Mouse (Mus musculus) neural tube, embryonic 12.5 days (tissue): ENCODE measurements around the gene 6030498E09Rik. TPM values are rescaled to one million over a fixed set of nuclear protein-coding genes. Genes with fewer than 3 reads are reported as not detected.

Experiments used
- ATAC-seq: fragments of 200-750 bp; cut with Nextera tagmentation; 2 replicates; pipeline ENCODE4 v1.8.0; 2017; ENCODE audit warnings: low read depth, mild to moderate bottlenecking, moderate TSS enrichment, moderate library complexity; ENCODE audit not compliant: low FRiP score
- H3K27ac ChIP-seq: fragments of 300-500 bp; sonication (generic); 2 replicates; pipeline ENCODE4 v1.5.1; 2016
- H3K27me3 ChIP-seq: fragments of 300-500 bp; sonication (generic); replicated peaks from 2 replicates; pipeline ENCODE4 v1.6.1; 2016; ENCODE audit warnings: mild to moderate bottlenecking
- H3K36me3 ChIP-seq: fragments of 300-500 bp; sonication (generic); 2 replicates; pipeline ENCODE4 v1.6.1; 2016; ENCODE audit warnings: mild to moderate bottlenecking
- H3K4me1 ChIP-seq: fragments of 300-500 bp; sonication (generic); 2 replicates; pipeline ENCODE4 v1.6.1; 2016
- H3K4me2 ChIP-seq: fragments of 300-500 bp; sonication (generic); replicated peaks from 2 replicates; pipeline ENCODE4 v1.6.1; 2016; ENCODE audit warnings: mild to moderate bottlenecking
- H3K4me3 ChIP-seq: fragments of 300-500 bp; sonication (generic); 2 replicates; pipeline ENCODE4 v1.5.1; 2016
- H3K9ac ChIP-seq: fragments of 300-500 bp; sonication (generic); 2 replicates; pipeline ENCODE4 v1.6.1; 2016; ENCODE audit warnings: mild to moderate bottlenecking
- H3K9me3 ChIP-seq: fragments of 300-500 bp; sonication (generic); 2 replicates; pipeline ENCODE4 v1.6.1; 2016; ENCODE audit warnings: mild to moderate bottlenecking
- WGBS: fragments of 180-500 bp; shearing (Covaris S2); methylation state at CpG from one replicate; pipeline ENCODE4 v1.1.7; 2016; 5-methylcytosine and 5-hydroxymethylcytosine counted together
- polyA plus RNA-seq: library from polyadenylated mRNA; unstranded; fragments of >200 nt; fragmentation: Nextera tagmentation; extraction: Ambion mirVana; gene quantifications from 2 replicates; pipeline ENCODE4 v1.2.1, GENCODE M21; 2016

6030498E09Rik gene
- polyA plus RNA-seq, result not detected in 2 replicates

DNA sequence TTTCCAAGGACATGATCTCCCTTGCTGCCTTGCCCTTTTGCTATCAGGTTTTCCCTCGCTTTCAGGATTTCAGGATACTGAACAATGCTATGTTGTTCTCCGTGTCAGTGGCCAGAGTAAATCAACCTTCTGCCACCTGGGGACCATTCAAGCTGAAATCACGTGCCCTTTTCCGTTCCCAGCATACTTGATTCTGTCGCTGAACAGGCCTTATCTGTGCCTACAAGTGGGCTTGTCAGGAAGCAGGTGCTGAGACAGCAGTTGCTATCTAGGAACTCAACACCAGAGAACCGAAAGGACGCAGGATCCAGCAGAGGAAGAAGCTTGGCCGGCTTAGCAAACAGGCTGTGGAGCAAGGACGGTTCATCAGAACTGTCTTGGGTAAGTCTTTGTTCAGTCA lies at the start of gene 6030498E09Rik:
Gene 6030498E09Rik (plus strand): TSS at position 194 of the 400 bp plus-strand sequence.
- Histone ChIP-seq H3K4me1 (no peaks in the 10 kb centered on the region), H3K4me3 (no peak within 1 kb of the TSS), H3K27ac (no peak within 1 kb of the TSS), H3K9ac (no peak within 1 kb of the TSS), H3K4me2 (no peak within 1 kb of the TSS), H3K36me3 (no peaks in the 10 kb centered on the region), H3K9me3 (no peaks in the 10 kb centered on the region), H3K27me3 (no peaks in the 10 kb centered on the region)
- ATAC-seq, result no peak
- 75% methylated on average over 9 of the region's 9 CpGs for WGBS

GRCm38 (mm10) chrX:38730081-38730480 lies 42.4 kb upstream of the 6030498E09Rik start:
- Histone ChIP-seq H3K9ac (no peak overlapping the region), H3K4me3 (no peak overlapping the region), H3K27me3 (no peaks in the 10 kb centered on the region), H3K4me1 (no peaks in the 10 kb centered on the region), H3K36me3 (no peaks in the 10 kb centered on the region), H3K4me2 (no peak overlapping the region), H3K27ac (no peak overlapping the region), H3K9me3 (no peaks in the 10 kb centered on the region)
- ATAC-seq, result no peak
- 50% methylated on average over 5 of the region's 5 CpGs for WGBS

- Histone ChIP-seq H3K4me3 (no peak overlapping the region), H3K27me3 (no peaks in the 10 kb centered on the region), H3K9me3 (no peaks in the 10 kb centered on the region), H3K4me2 (no peak overlapping the region), H3K9ac (no peak overlapping the region), H3K27ac (no peak overlapping the region), H3K4me1 (no peaks in the 10 kb centered on the region), H3K36me3 (no peaks in the 10 kb centered on the region)
- no peak for ATAC-seq
- WGBS, result 36% methylated on average over 2 of the region's 2 CpGs
These were observed 41.8 kb upstream of the 6030498E09Rik start for GRCm38 (mm10) chrX:38730639-38731038.

- ATAC-seq, result no peak
- no peak overlapping the region for H3K4me3 ChIP-seq
- WGBS, result 90% methylated on average over 5 of the region's 5 CpGs
- H3K4me1 ChIP-seq, result no peaks in the 10 kb centered on the region
- no peaks in the 10 kb centered on the region for H3K9me3 ChIP-seq
- no peak overlapping the region for H3K9ac ChIP-seq
- no peak overlapping the region for H3K4me2 ChIP-seq
- H3K36me3 ChIP-seq, result no peaks in the 10 kb centered on the region
- no peaks in the 10 kb centered on the region for H3K27me3 ChIP-seq
- no peak overlapping the region for H3K27ac ChIP-seq
These were observed 38.8 kb upstream of the 6030498E09Rik start for GRCm38 (mm10) chrX:38733683-38734082.

GRCm38 (mm10) chrX:38734916-38735880 lies 37.3 kb upstream of the 6030498E09Rik start:
- H3K27ac ChIP-seq, result no peak overlapping the region
- WGBS, result 63% methylated on average over 13 of the region's 13 CpGs

DNA sequence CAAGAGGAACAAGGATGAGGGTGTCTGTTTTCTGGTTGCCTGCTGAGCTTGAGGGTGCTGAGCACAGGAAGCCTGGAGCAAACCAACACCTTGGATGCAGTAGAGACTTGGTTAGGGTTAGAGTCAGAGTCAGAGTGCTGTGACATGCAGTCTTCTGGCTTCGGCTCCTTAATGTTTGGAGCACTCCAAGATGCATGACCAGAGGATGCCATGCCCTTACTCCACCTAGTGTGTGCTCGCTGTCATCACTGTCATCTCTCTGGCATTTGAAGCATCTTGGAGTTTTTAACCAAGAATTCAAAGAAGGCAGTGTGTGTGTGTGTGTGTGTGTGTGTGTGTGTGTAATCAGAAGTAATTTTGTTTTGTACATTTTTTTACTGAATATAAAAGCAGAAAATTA lies 1.0 kb upstream of the 6030498E09Rik start:
- WGBS, result 80% methylated on average over 2 of the region's 2 CpGs
- ATAC-seq, result no peak; the same call in 1 of the 2 replicates

More at GRCm38 (mm10) chrX:38734916-38735880, 37.3 kb upstream of the 6030498E09Rik start:
- no peak overlapping the region for H3K4me2 ChIP-seq
- no peaks in the 10 kb centered on the region for H3K9me3 ChIP-seq
- no peak for ATAC-seq
- H3K9ac ChIP-seq, result no peak overlapping the region
- no peak overlapping the region for H3K4me3 ChIP-seq
- H3K27me3 ChIP-seq, result no peaks in the 10 kb centered on the region
- no peaks in the 10 kb centered on the region for H3K4me1 ChIP-seq
- no peaks in the 10 kb centered on the region for H3K36me3 ChIP-seq

DNA sequence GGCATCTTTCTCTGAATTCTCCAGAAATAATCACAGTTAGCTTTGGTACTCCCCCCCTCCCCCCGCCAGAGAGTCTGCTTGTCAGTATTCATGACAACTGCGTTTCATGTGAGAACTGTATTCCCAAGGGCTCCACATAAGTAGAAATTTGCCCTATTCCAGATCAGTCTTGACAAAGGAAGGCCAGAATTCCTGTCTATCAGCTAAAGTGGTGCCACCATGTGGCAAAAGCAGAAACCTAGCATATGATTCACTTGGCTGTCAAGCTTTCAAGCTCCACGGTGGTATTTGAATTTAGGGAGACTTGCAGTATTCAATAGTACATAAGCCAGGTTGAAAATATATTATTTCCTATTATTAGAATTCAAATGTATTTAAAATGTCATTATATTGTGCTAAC lies 585 bp upstream of the 6030498E09Rik start:
- Histone ChIP-seq H3K27me3 (no peaks in the 10 kb centered on the region), H3K4me2 (no peak overlapping the region), H3K27ac (no peak overlapping the region), H3K36me3 (no peaks in the 10 kb centered on the region), H3K9me3 (no peaks in the 10 kb centered on the region), H3K9ac (no peak overlapping the region), H3K4me3 (no peak overlapping the region), H3K4me1 (no peaks in the 10 kb centered on the region)
- ATAC-seq, result no peak
- WGBS, result 52% methylated on average over 3 of the region's 3 CpGs

More for the DNA sequence above, 1.0 kb upstream of the 6030498E09Rik start:
- no peak overlapping the region for H3K4me2 ChIP-seq
- no peaks in the 10 kb centered on the region for H3K9me3 ChIP-seq
- no peaks in the 10 kb centered on the region for H3K36me3 ChIP-seq
- no peaks in the 10 kb centered on the region for H3K27me3 ChIP-seq
- H3K9ac ChIP-seq, result no peak overlapping the region
- H3K4me1 ChIP-seq, result no peaks in the 10 kb centered on the region
- H3K4me3 ChIP-seq, result no peak overlapping the region
- no peak overlapping the region for H3K27ac ChIP-seq

GRCm38 (mm10) chrX:38794373-38794772 lies 21.9 kb downstream of the 6030498E09Rik start:
- H3K27ac ChIP-seq, result no peak overlapping the region
- H3K4me2 ChIP-seq, result no peak overlapping the region
- no peaks in the 10 kb centered on the region for H3K36me3 ChIP-seq
- 73% methylated on average over 3 of the region's 3 CpGs for WGBS
- no peaks in the 10 kb centered on the region for H3K27me3 ChIP-seq
- no peak for ATAC-seq
- no peaks in the 10 kb centered on the region for H3K4me1 ChIP-seq
- no peak overlapping the region for H3K9ac ChIP-seq
- no peaks in the 10 kb centered on the region for H3K9me3 ChIP-seq
- no peak overlapping the region for H3K4me3 ChIP-seq

GRCm38 (mm10) chrX:38813934-38814333 lies 41.5 kb downstream of the 6030498E09Rik start:
- 56% methylated on average over 3 of the region's 3 CpGs for WGBS
- H3K4me3 ChIP-seq, result no peak overlapping the region
- no peak overlapping the region for H3K4me2 ChIP-seq
- H3K27ac ChIP-seq, result no peak overlapping the region
- no peaks in the 10 kb centered on the region for H3K4me1 ChIP-seq
- no peak overlapping the region for H3K9ac ChIP-seq
- no peaks in the 10 kb centered on the region for H3K27me3 ChIP-seq
- H3K9me3 ChIP-seq, result no peaks in the 10 kb centered on the region
- H3K36me3 ChIP-seq, result no peaks in the 10 kb centered on the region
- no peak for ATAC-seq

DNA sequence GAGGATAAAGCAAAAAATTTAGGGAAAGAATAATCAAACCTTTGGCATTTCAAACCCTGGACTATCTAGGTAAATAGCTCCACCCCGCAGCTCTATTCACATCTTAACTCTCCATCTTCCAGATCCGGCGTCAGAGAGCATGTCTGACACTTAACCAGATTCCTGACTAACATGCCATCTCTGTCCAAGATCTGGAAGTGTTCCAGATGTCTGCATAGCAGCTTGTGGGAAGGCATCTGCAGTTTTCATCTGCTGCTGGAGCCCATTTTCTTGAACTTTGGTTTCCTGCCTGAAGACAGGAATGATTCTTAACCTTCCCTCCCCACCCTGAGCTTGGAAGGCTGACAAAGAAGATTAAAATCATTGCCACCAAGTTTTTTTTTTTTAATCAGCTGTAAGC lies 44.4 kb downstream of the 6030498E09Rik start:
- Histone ChIP-seq H3K36me3 (no peaks in the 10 kb centered on the region), H3K4me2 (no peak overlapping the region), H3K27me3 (no peaks in the 10 kb centered on the region), H3K9ac (no peak overlapping the region), H3K9me3 (no peaks in the 10 kb centered on the region), H3K27ac (no peak overlapping the region), H3K4me1 (no peaks in the 10 kb centered on the region), H3K4me3 (no peak overlapping the region)
- ATAC-seq, result no peak
- 84% methylated on average over 3 of the region's 3 CpGs for WGBS

DNA sequence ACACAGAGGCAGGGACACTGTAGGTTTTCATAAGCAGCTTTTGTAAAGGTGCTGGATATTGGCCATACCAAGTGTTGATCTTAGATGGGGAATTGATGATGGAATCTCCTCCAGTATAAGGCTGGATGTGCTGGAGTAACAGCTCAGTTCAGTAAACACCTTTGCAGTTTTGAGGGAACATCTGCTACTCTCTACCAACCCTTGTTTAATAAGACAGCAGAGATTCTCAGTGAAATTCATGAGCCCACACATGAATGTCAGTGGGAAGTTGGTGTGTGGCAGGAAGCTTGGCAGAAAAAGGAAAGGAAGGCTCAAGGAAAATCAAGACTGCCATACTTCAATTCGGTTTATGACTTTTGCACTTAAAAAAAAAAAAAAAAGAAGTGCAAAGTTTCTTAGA lies 186.1 kb downstream of the 6030498E09Rik start:
- no peaks in the 10 kb centered on the region for H3K4me1 ChIP-seq
- no peak overlapping the region for H3K27ac ChIP-seq

DNA sequence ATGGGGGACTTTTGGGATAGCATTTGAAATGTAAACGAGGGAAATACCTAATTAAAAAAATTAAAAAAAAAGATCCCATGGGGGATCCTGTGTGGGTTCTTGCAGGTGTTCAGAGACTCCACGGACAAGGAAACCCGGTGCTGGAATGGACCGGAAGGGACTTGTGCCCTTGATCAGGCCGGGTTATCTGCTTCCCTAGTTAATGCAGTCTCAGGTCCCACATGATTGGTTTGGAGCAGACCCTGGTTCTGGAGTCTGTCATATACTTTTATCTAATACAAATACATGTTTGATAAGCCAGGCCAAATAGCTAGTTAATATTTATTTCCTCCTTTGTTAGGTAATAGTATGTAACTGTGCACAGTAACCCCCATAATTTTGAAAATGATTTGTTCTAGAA lies 223.8 kb downstream of the 6030498E09Rik start:
- Histone ChIP-seq H3K9ac (no peak overlapping the region), H3K4me2 (no peak overlapping the region), H3K27ac (no peak overlapping the region), H3K4me1 (no peaks in the 10 kb centered on the region), H3K27me3 (no peaks in the 10 kb centered on the region), H3K4me3 (no peak overlapping the region), H3K9me3 (no peaks in the 10 kb centered on the region), H3K36me3 (no peaks in the 10 kb centered on the region)
- ATAC-seq, result no peak
- 90% methylated on average over 5 of the region's 5 CpGs for WGBS

More for the DNA sequence above, 186.1 kb downstream of the 6030498E09Rik start:
- Histone ChIP-seq H3K27me3 (no peaks in the 10 kb centered on the region), H3K4me3 (no peak overlapping the region), H3K9ac (no peak overlapping the region), H3K36me3 (no peaks in the 10 kb centered on the region), H3K9me3 (no peaks in the 10 kb centered on the region), H3K4me2 (no peak overlapping the region)
- no peak for ATAC-seq
- WGBS, result 64% methylated on average over 1 of the region's 1 CpGs
